Mouse (Mus musculus): ENCODE results near the gene Aff3.

The Aff3 gene

GRCm38 (mm10) chr1:38664777-38665176 lies at the start of gene Aff3:
TSS of gene Aff3 (minus strand) at chr1:38664955.
- DNase-seq (ENCODE audit: low spot score in 2 of 2) = no peak

GRCm38 (mm10) chr1:38700646-38701045 lies 35.9 kb upstream of the Aff3 start:
- DNase-seq (ENCODE audit: low spot score in 2 of 2) = no peak

GRCm38 (mm10) chr1:38699244-38699643 lies 34.5 kb upstream of the Aff3 start:
- no peak for DNase-seq (ENCODE audit: low spot score in 2 of 2)

- no peak for DNase-seq (ENCODE audit: low spot score in 2 of 2)
Measured at GRCm38 (mm10) chr1:38695812-38696681, 31.3 kb upstream of the Aff3 start.

GRCm38 (mm10) chr1:38695089-38695811 lies 30.5 kb upstream of the Aff3 start:
- DNase-seq (ENCODE audit: low spot score in 2 of 2) = no peak

- no peak for DNase-seq (ENCODE audit: low spot score in 2 of 2)
Measured at GRCm38 (mm10) chr1:38694142-38694541, 29.4 kb upstream of the Aff3 start.

- no peak for DNase-seq (ENCODE audit: low spot score in 2 of 2)
Measured at GRCm38 (mm10) chr1:38690471-38690870, 25.7 kb upstream of the Aff3 start.

- no peak for DNase-seq (ENCODE audit: low spot score in 2 of 2)
Measured at GRCm38 (mm10) chr1:38688216-38688615, 23.5 kb upstream of the Aff3 start.

GRCm38 (mm10) chr1:38685706-38686105 lies 21.0 kb upstream of the Aff3 start:
- DNase-seq (ENCODE audit: low spot score in 2 of 2) = no peak

GRCm38 (mm10) chr1:38683158-38683721 lies 18.5 kb upstream of the Aff3 start:
- no peak for DNase-seq (ENCODE audit: low spot score in 2 of 2)

GRCm38 (mm10) chr1:38679890-38680289 lies 15.1 kb upstream of the Aff3 start:
- no peak for DNase-seq (ENCODE audit: low spot score in 2 of 2)

- no peak for DNase-seq (ENCODE audit: low spot score in 2 of 2)
Measured at GRCm38 (mm10) chr1:38671756-38672155, 7.0 kb upstream of the Aff3 start.

GRCm38 (mm10) chr1:38671019-38671418 lies 6.3 kb upstream of the Aff3 start:
- no peak for DNase-seq (ENCODE audit: low spot score in 2 of 2)

GRCm38 (mm10) chr1:38668327-38668726 lies 3.6 kb upstream of the Aff3 start:
- DNase-seq (ENCODE audit: low spot score in 2 of 2) = no peak

GRCm38 (mm10) chr1:38667892-38668291 lies 3.1 kb upstream of the Aff3 start:
- no peak for DNase-seq (ENCODE audit: low spot score in 2 of 2)

GRCm38 (mm10) chr1:38666766-38667118 lies 2.0 kb upstream of the Aff3 start:
- DNase-seq (ENCODE audit: low spot score in 2 of 2) = no peak

GRCm38 (mm10) chr1:38666111-38666765 lies 1.5 kb upstream of the Aff3 start:
- no peak for DNase-seq (ENCODE audit: low spot score in 2 of 2)

- no peak for DNase-seq (ENCODE audit: low spot score in 2 of 2)
Measured at GRCm38 (mm10) chr1:38665611-38666010, 856 bp upstream of the Aff3 start.

GRCm38 (mm10) chr1:38664261-38664660 lies 494 bp downstream of the Aff3 start:
- no peak for DNase-seq (ENCODE audit: low spot score in 2 of 2)

- DNase-seq (ENCODE audit: low spot score in 2 of 2) = no peak
Measured at GRCm38 (mm10) chr1:38662616-38663193, 2.0 kb downstream of the Aff3 start.

GRCm38 (mm10) chr1:38658933-38659553 lies 5.7 kb downstream of the Aff3 start:
- DNase-seq (ENCODE audit: low spot score in 2 of 2) = no peak
